Mouse (Mus musculus) stomach, postnatal 0 days (tissue): ENCODE results near the gene Lrig2.

ENCODE experiments used
- CTCF ChIP-seq: IDR thresholded peaks from 2 replicates; pipeline ENCODE4 v1.5.1; 2016; ENCODE audit warnings: antibody characterized with exemption, low read depth, mild to moderate bottlenecking, moderate library complexity
- EP300 ChIP-seq: optimal IDR thresholded peaks from 2 replicates; pipeline ENCODE3; 2016; ENCODE audit warnings: antibody characterized with exemption

DNA sequence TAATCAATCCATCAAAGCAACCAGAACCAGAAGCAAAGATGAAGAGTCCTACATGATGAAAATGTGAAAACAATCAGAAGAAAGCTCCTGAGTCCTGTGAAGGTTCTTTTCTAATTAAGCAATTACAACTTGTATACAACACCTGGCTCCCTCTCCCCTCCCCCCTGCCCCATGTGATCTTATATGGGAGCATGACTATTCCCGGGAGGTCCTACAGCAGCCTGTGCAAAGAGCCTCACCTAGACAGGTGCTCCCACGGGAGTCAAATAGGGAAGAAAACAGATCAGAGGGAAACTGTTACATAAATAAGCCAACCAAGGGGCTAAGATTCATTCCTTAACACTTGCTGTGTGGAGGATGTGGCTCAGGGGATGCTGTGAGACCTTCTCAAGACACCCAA lies 143.8 kb downstream of the Lrig2 start:
- TF ChIP-seq CTCF (no peak), EP300 (no peak)
